Mouse (Mus musculus): ENCODE data around the gene Gar1. TPM values are rescaled to one million over a fixed set of nuclear protein-coding genes. Genes with fewer than 3 reads are reported as not detected.
A peak's percentile ranks its signal among the peaks of the same experiment; 100 is the strongest.

The Gar1 gene
- total and polyA plus RNA-seq, 3 experiments: 45.7 to 381 (median 90.7) TPM

- Histone ChIP-seq H3K79me2 (replicated peaks; ENCODE audit: control insufficient read depth, extremely low read depth, insufficient read depth, poor library complexity, severe bottlenecking) (no peaks in the 10 kb centered on the region), H3K4me2 (ENCODE audit: insufficient read depth, low read depth, poor library complexity, severe bottlenecking) (no peak overlapping the region), H3K9me3 (replicated peaks; ENCODE audit: low read length) (no peaks in the 10 kb centered on the region), H3K4me1 (ENCODE audit: control insufficient read depth in 1 of 2, insufficient read depth in 2 of 2) (no peaks in the 10 kb centered on the region), H3K9ac (ENCODE audit: insufficient read depth, low read depth) (no peak overlapping the region), H3K27ac (ENCODE audit: insufficient read depth, low read depth) (no peak overlapping the region), H3K4me3 (replicated peaks in 1 of 3; ENCODE audit: low read depth in 2 of 3, low read length in 2 of 3, poor library complexity in 1 of 3) (no peak overlapping the region), H3K36me3 (replicated peaks in 1 of 2; ENCODE audit: control insufficient read depth in 1 of 2, insufficient read depth in 1 of 2, low read length in 1 of 2) (no peaks in the 10 kb centered on the region), H3K27me3 (replicated peaks) (peaks cover 6% of the 10 kb centered on the region)
- dilution Hi-C loops (cut with MboI; ENCODE audit: extremely low pct_ligation_motif_present, extremely low pct_unique_long_range_greater_than_20kb, low sequenced_read_pairs): no loop called here
- TF ChIP-seq POLR2A (IDR thresholded peaks at IDR 0.05; ENCODE audit: low read depth, low read length): no peak
- no peak for TF ChIP-seq NELFE (IDR thresholded peaks at IDR 0.05; ENCODE audit: low read depth, low read length)
- no peak for TF ChIP-seq EP300 (IDR thresholded peaks at IDR 0.05; ENCODE audit: low read length)
- no peak for TF ChIP-seq UBTF (IDR thresholded peaks at IDR 0.05; ENCODE audit: low read depth, low read length)
- TF ChIP-seq RAD21 (IDR thresholded peaks at IDR 0.05; ENCODE audit: low read depth, low read length): no peak
- no peak for TF ChIP-seq BHLHE40 (IDR thresholded peaks at IDR 0.05; ENCODE audit: low read depth, low read length)
- 0 out of 2 replicates have a peak, but pooled peaks have one; percentile 12 for TF ChIP-seq USF2 (conservative IDR thresholded peaks at IDR 0.05; ENCODE audit: low read depth, low read length)
- no peak for TF ChIP-seq ETS1 (conservative IDR thresholded peaks at IDR 0.05; ENCODE audit: low read depth, low read length)
- TF ChIP-seq ZC3H11A (IDR thresholded peaks at IDR 0.05; ENCODE audit: low read depth, low read length): no peak
- no peak for DNase-seq (ENCODE audit: extremely low read depth)
- in situ Hi-C loops (cut with MboI; ENCODE audit: low pct_ligation_motif_present, low pct_unique_long_range_greater_than_20kb, low sequenced_read_pairs): no loop called here
Observed at GRCm38 (mm10) chr3:129845868-129846267, 14.7 kb upstream of the Gar1 start.

GRCm38 (mm10) chr3:129838017-129838416 is 6.8 kb upstream of the Gar1 start:
- H3K9ac ChIP-seq (ENCODE audit: insufficient read depth, low read depth): no peak overlapping the region
- peak; percentile 33 for DNase-seq (ENCODE audit: extremely low read depth)
- peaks cover 5 to 12% of the 10 kb centered on the region in 2 experiments for H3K4me1 ChIP-seq (ENCODE audit: control insufficient read depth in 1 of 2, insufficient read depth in 2 of 2)
- H3K36me3 ChIP-seq (replicated peaks in 1 of 2; ENCODE audit: control insufficient read depth in 1 of 2, insufficient read depth in 1 of 2, low read length in 1 of 2): no peaks in the 10 kb centered on the region
- H3K27ac ChIP-seq (ENCODE audit: insufficient read depth, low read depth): no peak overlapping the region
- dilution Hi-C loops (cut with MboI; ENCODE audit: extremely low pct_ligation_motif_present, extremely low pct_unique_long_range_greater_than_20kb, low sequenced_read_pairs): no loop called here
- no peak overlapping the region for H3K4me2 ChIP-seq (ENCODE audit: insufficient read depth, low read depth, poor library complexity, severe bottlenecking)
- in situ Hi-C loops (cut with MboI; ENCODE audit: low pct_ligation_motif_present, low pct_unique_long_range_greater_than_20kb, low sequenced_read_pairs): no loop called here
- TF ChIP-seq SMC3 (IDR thresholded peaks at IDR 0.05; ENCODE audit: low read depth, low read length) (no peak), CHD2 (IDR thresholded peaks at IDR 0.05; ENCODE audit: low read length) (no peak), TBP (conservative IDR thresholded peaks at IDR 0.05; ENCODE audit: low read depth, low read length) (no peak), ZMIZ1 (IDR thresholded peaks at IDR 0.05; ENCODE audit: low read depth, low read length) (no peak), USF1 (IDR thresholded peaks at IDR 0.05; ENCODE audit: low read depth, low read length) (no peak), POLR2AphosphoS2 (IDR thresholded peaks at IDR 0.05; ENCODE audit: low read depth, low read length) (no peak), RCOR1 (conservative IDR thresholded peaks at IDR 0.05; ENCODE audit: low read depth, low read length) (no peak)
- no peaks in the 10 kb centered on the region for H3K9me3 ChIP-seq (replicated peaks; ENCODE audit: low read length)
- H3K27me3 ChIP-seq (replicated peaks): peaks cover 3% of the 10 kb centered on the region
- no peaks in the 10 kb centered on the region for H3K79me2 ChIP-seq (replicated peaks; ENCODE audit: control insufficient read depth, extremely low read depth, insufficient read depth, poor library complexity, severe bottlenecking)
- no peak overlapping the region for H3K4me3 ChIP-seq (replicated peaks in 1 of 3; ENCODE audit: low read depth in 2 of 3, low read length in 2 of 3, poor library complexity in 1 of 3)

Data from CH12.LX (cell line).